ENCODE assay signal across 10 mouse cellular contexts in the genomic region with DNA sequence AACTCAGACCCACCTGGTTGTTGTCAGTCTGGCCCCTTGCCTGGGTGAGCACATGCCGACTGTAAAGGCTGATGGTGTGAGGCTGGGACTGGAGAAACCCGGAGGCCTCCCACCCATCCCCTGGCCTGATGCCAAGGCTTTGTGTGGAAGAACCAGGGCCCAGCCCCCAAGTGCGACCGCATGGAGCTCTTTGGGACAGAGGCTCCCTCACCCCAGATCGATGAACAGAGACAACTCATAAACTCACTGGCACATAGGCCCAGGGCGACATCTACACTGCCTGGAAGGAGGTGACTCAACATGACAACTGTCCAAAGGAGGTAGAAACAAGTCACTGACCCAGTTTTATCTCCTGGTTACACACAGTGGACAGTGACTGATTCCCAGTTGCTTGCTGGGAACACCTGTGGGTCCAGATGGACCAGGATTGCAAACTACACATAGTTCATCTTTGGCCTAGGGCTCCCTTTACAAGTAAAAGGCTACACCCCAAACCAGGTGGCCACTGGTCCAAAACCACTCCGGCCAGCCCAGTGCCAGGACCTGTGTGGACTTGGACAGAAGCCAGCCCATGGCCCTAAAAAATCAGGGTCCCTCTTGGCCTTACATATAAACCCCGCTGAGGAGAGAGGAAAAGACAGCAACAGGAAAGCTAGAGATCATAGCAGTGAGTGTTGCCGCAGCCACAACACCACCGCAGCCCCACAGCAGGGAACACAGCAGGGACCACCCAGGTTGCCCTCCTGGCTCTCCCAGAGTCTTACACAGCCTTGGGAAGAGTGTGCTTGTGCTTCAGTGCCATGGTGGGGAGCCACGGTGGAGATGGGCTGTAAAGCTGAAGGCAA.
A peak's percentile ranks its signal among the peaks of the same experiment; 100 is the strongest.
DNase-seq lines count a peak whose midpoint lies in the region; ATAC-seq and TF ChIP-seq lines count a peak whose summit lies in the region.
"Had no signal": no experiment of that assay in that cellular context is flagged by ENCODE, and none has a peak within 500 bp of the region (broad histone marks: within the 10 kb centered on the region; RNA-seq: fewer than 3 reads in every experiment).

No protein-coding gene starts in this region.

- peaks cover 48% of the 10 kb centered on the region for H3K4me1 ChIP-seq in intestine, embryonic 14.5 days (replicated peaks; ENCODE audit: control insufficient read depth, insufficient read depth, low read length)
- H3K4me1 ChIP-seq in intestine, postnatal 0 days (replicated peaks; ENCODE audit: control insufficient read depth, insufficient read depth, low read length): 0 out of 2 replicates have a peak, but pooled peaks cover 3% of the 10 kb centered on the region
- peaks cover 39% of the 10 kb centered on the region for H3K4me1 ChIP-seq in limb, embryonic 15.5 days

- no peaks in the 10 kb centered on the region for H3K9me3 ChIP-seq in intestine, embryonic 14.5 days (ENCODE audit: control insufficient read depth, low read length)
- no peaks in the 10 kb centered on the region for H3K9me3 ChIP-seq in intestine, postnatal 0 days (ENCODE audit: control insufficient read depth)
- H3K9me3 ChIP-seq in limb, embryonic 15.5 days: no peaks in the 10 kb centered on the region
- H3K9me3 ChIP-seq: megakaryocyte, embryonic 14.5 days had no signal

- H3K36me3 ChIP-seq in intestine, embryonic 14.5 days (ENCODE audit: control insufficient read depth, insufficient read depth, low read length): no peaks in the 10 kb centered on the region
- no peaks in the 10 kb centered on the region for H3K36me3 ChIP-seq in intestine, postnatal 0 days (ENCODE audit: control insufficient read depth, insufficient read depth)
- H3K36me3 ChIP-seq in limb, embryonic 15.5 days: no peaks in the 10 kb centered on the region

- H3K4me2 ChIP-seq in intestine, embryonic 14.5 days (ENCODE audit: low read length): no peak overlapping the region
- H3K4me2 ChIP-seq in intestine, postnatal 0 days (replicated peaks; ENCODE audit: low read depth): no peak overlapping the region
- H3K4me2 ChIP-seq in limb, embryonic 15.5 days: no peak overlapping the region

- peak; percentile 33 to 57 for DNase-seq in adrenal gland, adult (ENCODE audit: inconsistent age in 2 of 2, low spot score in 1 of 2)
- DNase-seq in adrenal gland, adult 8-10 months: no peak
- peak; percentile 74 for DNase-seq in intestine, embryonic 14.5 days (ENCODE audit: low spot score)
- DNase-seq in retina, postnatal 1 day: peak; percentile 72
- DNase-seq in retina, embryonic 14.5 days (ENCODE audit: low spot score): no peak
- no peak for DNase-seq in natural killer cell, adult 2 months (ENCODE audit: low spot score in 2 of 2)
- DNase-seq: kidney, adult 18-20 months had no signal

- H3K4me3 ChIP-seq in intestine, embryonic 14.5 days (ENCODE audit: low read depth, low read length): no peak overlapping the region
- no peak overlapping the region for H3K4me3 ChIP-seq in intestine, postnatal 0 days (ENCODE audit: low read depth, low read length)
- no peak overlapping the region for H3K4me3 ChIP-seq in limb, embryonic 15.5 days
- H3K4me3 ChIP-seq: megakaryocyte, embryonic 14.5 days had no signal

- ATAC-seq in intestine, embryonic 14.5 days (replicated peaks; ENCODE audit: low FRiP score, low TSS enrichment, low read depth): no peak; the same call in 1 of the 2 replicates
- no peak for ATAC-seq in intestine, postnatal 0 days
- 0 out of 2 replicates have a peak, but pooled peaks have one; percentile 5 for ATAC-seq in limb, embryonic 15.5 days (ENCODE audit: insufficient number of reproducible peaks, low FRiP score, low TSS enrichment, low read depth)

- WGBS in intestine, embryonic 14.5 days: 31% methylated on average over 11 of the region's 11 CpGs
- WGBS in intestine, postnatal 0 days: 39% methylated on average over 11 of the region's 11 CpGs
- WGBS in limb, embryonic 15.5 days: 32% methylated on average over 11 of the region's 11 CpGs

- H3K27ac ChIP-seq in intestine, embryonic 14.5 days (ENCODE audit: low read depth): peak overlapping the region; percentile 47
- no peak overlapping the region for H3K27ac ChIP-seq in intestine, postnatal 0 days (ENCODE audit: low read depth, low read length)
- no peak overlapping the region for H3K27ac ChIP-seq in limb, embryonic 15.5 days

- H3K27me3 ChIP-seq in intestine, embryonic 14.5 days (replicated peaks; ENCODE audit: control insufficient read depth, insufficient read depth, low read length): no peaks in the 10 kb centered on the region
- H3K27me3 ChIP-seq in intestine, postnatal 0 days (replicated peaks; ENCODE audit: control insufficient read depth, insufficient read depth, low read length): no peaks in the 10 kb centered on the region
- no peaks in the 10 kb centered on the region for H3K27me3 ChIP-seq in limb, embryonic 15.5 days

- H3K9ac ChIP-seq in intestine, embryonic 14.5 days (ENCODE audit: low read length): no peak overlapping the region
- H3K9ac ChIP-seq in intestine, postnatal 0 days (ENCODE audit: low read depth, low read length): no peak overlapping the region
- H3K9ac ChIP-seq in limb, embryonic 15.5 days: no peak overlapping the region

- TF ChIP-seq CTCF in intestine, postnatal 0 days (IDR thresholded peaks at IDR 0.05; ENCODE audit: low read depth): no peak

Comparison
In these comparisons a context has a peak if more than half of its experiments do, and no peak if none do; other contexts are left out.
1. DNase-seq: peak in adrenal gland, adult (2 of 2), intestine, embryonic 14.5 days (single experiment) and retina, postnatal 1 day (single experiment); none in adrenal gland, adult 8-10 months (single experiment), retina, embryonic 14.5 days (single experiment) and natural killer cell, adult 2 months (0 of 2).